ENCODE assay signal across 9 mouse cellular contexts in genomic region chr10:69399814-69400385, GRCm38 (mm10). TPM values are rescaled to one million over a fixed set of nuclear protein-coding genes. Genes with fewer than 3 reads are reported as not detected.
DNase-seq lines count a peak whose midpoint lies in the region; ATAC-seq and TF ChIP-seq lines count a peak whose summit lies in the region.
"Had no signal": no experiment of that assay in that cellular context is flagged by ENCODE, and none has a peak within 500 bp of the region (broad histone marks: within the 10 kb centered on the region; RNA-seq: fewer than 3 reads in every experiment).

No protein-coding gene starts in this region.

- peak overlapping the region; percentile 80 for H3K4me3 ChIP-seq in heart, postnatal 0 days (ENCODE audit: low read depth, low read length)
- peak overlapping the region; percentile 72 for H3K4me3 ChIP-seq in hindbrain, embryonic 10.5 days
- peak overlapping the region; percentile 47 for H3K4me3 ChIP-seq in limb, embryonic 14.5 days (replicated peaks; ENCODE audit: low read length)

- TF ChIP-seq CTCF in heart, postnatal 0 days (IDR thresholded peaks at IDR 0.05; ENCODE audit: low read depth) = no peak

- no peaks in the 10 kb centered on the region for H3K9me3 ChIP-seq in heart, postnatal 0 days (replicated peaks; ENCODE audit: control insufficient read depth, low read length)
- H3K9me3 ChIP-seq in hindbrain, embryonic 10.5 days = no peaks in the 10 kb centered on the region
- no peaks in the 10 kb centered on the region for H3K9me3 ChIP-seq in limb, embryonic 14.5 days (ENCODE audit: control insufficient read depth, low read length)

- intact Hi-C loops in left cerebral cortex, postnatal 4 days (cut with DNase I) = no loop called here

- ATAC-seq in heart, postnatal 0 days (ENCODE audit: insufficient read depth, low read depth) = no peak
- ATAC-seq in limb, embryonic 14.5 days (ENCODE audit: low FRiP score, low read depth) = no peak

- H3K27ac ChIP-seq in heart, postnatal 0 days (ENCODE audit: low read depth) = no peak overlapping the region
- no peak overlapping the region for H3K27ac ChIP-seq in hindbrain, embryonic 10.5 days
- H3K27ac ChIP-seq in limb, embryonic 14.5 days (replicated peaks; ENCODE audit: low read depth, low read length) = no peak overlapping the region

- DNase-seq in heart, postnatal 0 days (ENCODE audit: low spot score) = no peak
- DNase-seq in heart, adult 8-10 months (ENCODE audit: low spot score) = no peak
- peak; percentile 30 for DNase-seq in hindbrain, embryonic 10.5 days (ENCODE audit: low spot score)
- no peak for DNase-seq in limb, embryonic 14.5 days (ENCODE audit: low spot score)
- peak; percentile 50 for DNase-seq in retina, embryonic 14.5 days (ENCODE audit: low spot score)
- DNase-seq in frontal cortex, postnatal 10 days (ENCODE audit: low spot score in 2 of 2) = no peak
- no peak for DNase-seq in MN1 (ENCODE audit: low spot score)
- no peak for DNase-seq in left cerebral cortex, postnatal 4 days
- DNase-seq: cerebellum, adult 9-11 months had no signal

- no peak for TF ChIP-seq EP300 in heart, postnatal 0 days (IDR thresholded peaks at IDR 0.05; ENCODE audit: low read depth)

- TF ChIP-seq POLR2A in limb, embryonic 14.5 days (IDR thresholded peaks at IDR 0.05; ENCODE audit: borderline replicate concordance, extremely low read depth, insufficient read depth, insufficient read length) = no peak

- H3K36me3 ChIP-seq in heart, postnatal 0 days (replicated peaks; ENCODE audit: control insufficient read depth, insufficient read depth, low read length) = no peaks in the 10 kb centered on the region
- no peaks in the 10 kb centered on the region for H3K36me3 ChIP-seq in hindbrain, embryonic 10.5 days
- no peaks in the 10 kb centered on the region for H3K36me3 ChIP-seq in limb, embryonic 14.5 days (ENCODE audit: control insufficient read depth, insufficient read depth, low read length)

- 5% methylated on average over 17 of the region's 17 CpGs for WGBS in heart, postnatal 0 days
- WGBS in hindbrain, embryonic 10.5 days = 3% methylated on average over 17 of the region's 17 CpGs
- 3% methylated on average over 17 of the region's 17 CpGs for WGBS in limb, embryonic 14.5 days

- peaks cover 24% of the 10 kb centered on the region for H3K4me1 ChIP-seq in heart, postnatal 0 days (ENCODE audit: control insufficient read depth, insufficient read depth)
- peaks cover 27% of the 10 kb centered on the region for H3K4me1 ChIP-seq in hindbrain, embryonic 10.5 days (replicated peaks)
- peaks cover 3% of the 10 kb centered on the region; the same call in 1 of the 2 replicates for H3K4me1 ChIP-seq in limb, embryonic 14.5 days (ENCODE audit: control insufficient read depth, insufficient read depth, low read length)

- H3K9ac ChIP-seq in heart, postnatal 0 days (replicated peaks; ENCODE audit: low read depth, low read length) = peak overlapping the region; percentile 47; the same call in 1 of the 2 replicates
- peak overlapping the region; percentile 57 for H3K9ac ChIP-seq in limb, embryonic 14.5 days (ENCODE audit: low read depth, low read length, severe bottlenecking)

- H3K27me3 ChIP-seq in heart, postnatal 0 days (ENCODE audit: control insufficient read depth, insufficient read depth, low read length) = peaks cover 33% of the 10 kb centered on the region
- H3K27me3 ChIP-seq in hindbrain, embryonic 10.5 days (ENCODE audit: insufficient read depth, poor library complexity, severe bottlenecking) = peaks cover 73% of the 10 kb centered on the region
- peaks cover 45% of the 10 kb centered on the region for H3K27me3 ChIP-seq in limb, embryonic 14.5 days (ENCODE audit: control insufficient read depth, insufficient read depth, low read length)

- peak overlapping the region; percentile 100 for H3K4me2 ChIP-seq in heart, postnatal 0 days (ENCODE audit: low read depth, low read length)
- H3K4me2 ChIP-seq in limb, embryonic 14.5 days (replicated peaks; ENCODE audit: low read depth, low read length, severe bottlenecking) = peak overlapping the region; percentile 100

RNA-seq across cellular contexts. Expression of gene Ank3, which starts 1.3 kb away (rescaled TPM):
- 64.7 and 92.0 TPM in 2 replicates for total RNA-seq in heart, postnatal 0 days (2014; rRNA removed; ENCODE audit: low replicate concordance)
- 23.4 and 23.8 TPM in 2 replicates for polyA plus RNA-seq in heart, postnatal 0 days (2015; fragmentation: Nextera tagmentation; extraction: Ambion mirVana)
- total RNA-seq in heart, adult 8-10 months (2022) = 10 to 100 TPM; 72.9 to 84.4 (median 74.9) TPM
- polyA plus RNA-seq in hindbrain, embryonic 10.5 days (2016; fragmentation: Nextera tagmentation; extraction: Ambion mirVana) = 37.8 and 44.7 TPM in 2 replicates
- 12.8 and 14.8 TPM in 2 replicates for polyA plus RNA-seq in limb, embryonic 14.5 days (2012; rRNA removed)
- 25.2 and 29.5 TPM in 2 replicates for polyA plus RNA-seq in limb, embryonic 14.5 days (2014; fragmentation: Nextera tagmentation; extraction: Ambion mirVana)
- total RNA-seq in left cerebral cortex, postnatal 4 days (2021) = 100 to 1,000 TPM; 573 to 576 TPM

RNA-seq across cellular contexts. Expression of gene Cdk1, which starts 47.2 kb away (rescaled TPM):
- total RNA-seq in heart, postnatal 0 days (2014; rRNA removed; ENCODE audit: low replicate concordance) = 90.6 and 204 TPM in 2 replicates
- 115 and 122 TPM in 2 replicates for polyA plus RNA-seq in heart, postnatal 0 days (2015; fragmentation: Nextera tagmentation; extraction: Ambion mirVana)
- 1 to 10 TPM in 1 of 4 experiments, under 1 TPM in 3; 0.44 to 1.3 (median 0.47) TPM for total RNA-seq in heart, adult 8-10 months (2022)
- 410 and 491 TPM in 2 replicates for polyA plus RNA-seq in hindbrain, embryonic 10.5 days (2016; fragmentation: Nextera tagmentation; extraction: Ambion mirVana)
- 339 and 379 TPM in 2 replicates for polyA plus RNA-seq in limb, embryonic 14.5 days (2012; rRNA removed)
- 408 and 419 TPM in 2 replicates for polyA plus RNA-seq in limb, embryonic 14.5 days (2014; fragmentation: Nextera tagmentation; extraction: Ambion mirVana)
- total RNA-seq in left cerebral cortex, postnatal 4 days (2021) = 10 to 100 TPM; 14.8 to 15.1 TPM

Comparison
In these comparisons a context has a peak if more than half of its experiments do, and no peak if none do; other contexts are left out.
1. RNA of gene Cdk1, which starts 47.2 kb away (total RNA-seq): 90.6 to 204 TPM in heart, postnatal 0 days and 14.8 to 15.1 TPM in left cerebral cortex, postnatal 4 days; 0.44 to 1.3 TPM in heart, adult 8-10 months; every median in the first group is over 4 times any median in the second.
2. DNase-seq: peak in hindbrain, embryonic 10.5 days (single experiment) and retina, embryonic 14.5 days (single experiment); none in heart, postnatal 0 days (single experiment), heart, adult 8-10 months (single experiment), limb, embryonic 14.5 days (single experiment), frontal cortex, postnatal 10 days (0 of 2), MN1 (single experiment) and left cerebral cortex, postnatal 4 days (single experiment).
3. Peak in every context shown above with its lines, with median percentiles within 50 percentile points of each other: H3K4me3 ChIP-seq.